Mouse (Mus musculus) ES-E14 (cell line): ENCODE data around the gene Rfk. TPM values are rescaled to one million over a fixed set of nuclear protein-coding genes. Genes with fewer than 3 reads are reported as not detected.

Experiments
- DNase-seq: peaks from one replicate; pipeline ENCODE4 v3.0.0-alpha.2; 2013; ENCODE audit warnings: low read depth, low spot score
- H3K27ac ChIP-seq: 2 replicates; pipeline ENCODE4 v1.5.1; 2012; ENCODE audit warnings: low read depth, mild to moderate bottlenecking, low read length, moderate library complexity, mixed read lengths; ENCODE audit not compliant: poor library complexity, insufficient read depth, severe bottlenecking
- H3K36me3 ChIP-seq: 2 replicates; pipeline ENCODE4 v1.6.1; 2012; ENCODE audit warnings: mild to moderate bottlenecking, low read length, moderate library complexity, mixed read lengths; ENCODE audit not compliant: control insufficient read depth, poor library complexity, insufficient read depth, severe bottlenecking
- H3K4me1 ChIP-seq, 2 experiments: fragments of 150-350 bp in 1 of 2; sonication (generic) in 1 of 2; 2 replicates each; pipeline ENCODE4 v1.6.1; 2012; ENCODE audit warnings: low read length in 2 of 2, mild to moderate bottlenecking in 1 of 2, mixed read lengths in 1 of 2; ENCODE audit not compliant: control insufficient read depth in 2 of 2, insufficient read depth in 2 of 2, poor library complexity in 1 of 2
- H3K4me3 ChIP-seq, 2 experiments: fragments of 150-350 bp in 1 of 2; sonication (generic) in 1 of 2; 2 replicates each; pipeline ENCODE4 v1.5.1; 2012; ENCODE audit warnings: low read length in 2 of 2, low read depth in 1 of 2, mild to moderate bottlenecking in 1 of 2, mixed read lengths in 1 of 2; ENCODE audit not compliant: insufficient read depth in 1 of 2, poor library complexity in 1 of 2, severe bottlenecking in 1 of 2
- H3K9ac ChIP-seq: 2 replicates; pipeline ENCODE4 v1.6.1; 2012; ENCODE audit warnings: low read depth, mild to moderate bottlenecking, low read length, mixed read lengths; ENCODE audit not compliant: poor library complexity, insufficient read depth, severe bottlenecking
- H3K9me3 ChIP-seq: fragments of 150-350 bp; sonication (generic); 2 replicates; pipeline ENCODE4 v1.6.1; 2012; ENCODE audit warnings: low read depth, mild to moderate bottlenecking, low read length; ENCODE audit not compliant: control insufficient read depth, insufficient read depth
- CHD2 ChIP-seq: IDR thresholded peaks from 2 replicates; pipeline ENCODE4 v1.6.1; 2014; ENCODE audit warnings: mild to moderate bottlenecking, low read depth, low read length, inconsistent platforms
- HCFC1 ChIP-seq: IDR thresholded peaks from 2 replicates; pipeline ENCODE4 v1.6.1; 2012; ENCODE audit warnings: low read length, inconsistent platforms, borderline replicate concordance; ENCODE audit not compliant: insufficient read depth
- MAFK ChIP-seq: IDR thresholded peaks from 2 replicates; pipeline ENCODE4 v1.6.1; 2014; ENCODE audit warnings: mild to moderate bottlenecking, low read depth, low read length, inconsistent platforms; ENCODE audit not compliant: insufficient read depth
- ZC3H11A ChIP-seq: IDR thresholded peaks from 2 replicates; pipeline ENCODE4 v1.6.1; 2012; ENCODE audit warnings: low read depth, mild to moderate bottlenecking, inconsistent platforms, low read length, borderline replicate concordance
- ZNF384 ChIP-seq: IDR thresholded peaks from 2 replicates; pipeline ENCODE4 v1.6.1; 2012; ENCODE audit warnings: low read depth, low read length, inconsistent platforms
- in situ Hi-C, 2 experiments: fragments of 600-800 bp; cut with MboI; formaldehyde crosslinking; loops; one replicate each; pipeline ENCODE4 v1.15.1; 2025; ENCODE audit warnings: low sequenced_read_pairs in 2 of 2, inconsistent platforms in 1 of 2; ENCODE audit not compliant: unreplicated experiment in 2 of 2
- total RNA-seq: library from RNA; depleted of rRNA; stranded (reverse); fragments of 300-350 nt; gene quantifications from 2 replicates; pipeline ENCODE4 v1.2.3, GENCODE M21; 2012

The Rfk gene
- total RNA-seq, 1 experiment = 18.0 TPM

GRCm38 (mm10) chr19:17380549-17380948, 13.3 kb upstream of the Rfk start:
- H3K9me3 ChIP-seq = no peaks in the 10 kb centered on the region
- TF ChIP-seq CHD2 (no peak), MAFK (no peak), ZNF384 (no peak), HCFC1 (no peak), ZC3H11A (no peak)
- no peak overlapping the region for H3K4me3 ChIP-seq
- in situ Hi-C loops = no loop called here
- H3K27ac ChIP-seq = no peak overlapping the region
- DNase-seq = no peak
- no peak overlapping the region for H3K9ac ChIP-seq
- 0 out of 4 replicates have a peak, but pooled peaks cover 0 to 2% of the 10 kb centered on the region in 2 experiments for H3K4me1 ChIP-seq
- no peaks in the 10 kb centered on the region for H3K36me3 ChIP-seq

GRCm38 (mm10) chr19:17382807-17383397, 10.9 kb upstream of the Rfk start:
- TF ChIP-seq CHD2 = no peak
- no peak for TF ChIP-seq ZC3H11A
- no peak for TF ChIP-seq MAFK
- TF ChIP-seq HCFC1 = no peak
- no peak for TF ChIP-seq ZNF384
- in situ Hi-C loops = no loop called here
- H3K27ac ChIP-seq = no peak overlapping the region
- no peaks in the 10 kb centered on the region for H3K36me3 ChIP-seq
- no peak overlapping the region for H3K4me3 ChIP-seq
- H3K9ac ChIP-seq = no peak overlapping the region
- no peak for DNase-seq
- H3K4me1 ChIP-seq = no peaks in the 10 kb centered on the region
- H3K9me3 ChIP-seq = no peaks in the 10 kb centered on the region

GRCm38 (mm10) chr19:17385022-17385421, 8.8 kb upstream of the Rfk start:
- in situ Hi-C loops = no loop called here
- DNase-seq = no peak
- Histone ChIP-seq H3K4me1 (no peaks in the 10 kb centered on the region), H3K4me3 (no peak overlapping the region), H3K9ac (no peak overlapping the region), H3K36me3 (no peaks in the 10 kb centered on the region), H3K27ac (no peak overlapping the region), H3K9me3 (no peaks in the 10 kb centered on the region)
- TF ChIP-seq MAFK (no peak), CHD2 (no peak), ZNF384 (no peak)

GRCm38 (mm10) chr19:17385426-17385825, 8.4 kb upstream of the Rfk start:
- no peak overlapping the region for H3K4me3 ChIP-seq
- TF ChIP-seq ZC3H11A (no peak), MAFK (no peak), HCFC1 (no peak), CHD2 (no peak), ZNF384 (no peak)
- no peaks in the 10 kb centered on the region for H3K9me3 ChIP-seq
- H3K27ac ChIP-seq = no peak overlapping the region
- no peak for DNase-seq
- no peaks in the 10 kb centered on the region for H3K4me1 ChIP-seq
- no peak overlapping the region for H3K9ac ChIP-seq
- in situ Hi-C loops = no loop called here
- no peaks in the 10 kb centered on the region for H3K36me3 ChIP-seq

GRCm38 (mm10) chr19:17386424-17386823, 7.4 kb upstream of the Rfk start:
- TF ChIP-seq ZC3H11A (no peak), MAFK (no peak)

More at GRCm38 (mm10) chr19:17386424-17386823, 7.4 kb upstream of the Rfk start:
- H3K27ac ChIP-seq = no peak overlapping the region
- H3K4me3 ChIP-seq = no peak overlapping the region
- no peak overlapping the region for H3K9ac ChIP-seq
- no peaks in the 10 kb centered on the region for H3K9me3 ChIP-seq
- in situ Hi-C loops = no loop called here
- no peak for DNase-seq
- no peaks in the 10 kb centered on the region for H3K36me3 ChIP-seq
- no peaks in the 10 kb centered on the region for H3K4me1 ChIP-seq
